Mouse (Mus musculus): Measurements from ENCODE around the gene Limd1. TPM values are rescaled to one million over a fixed set of nuclear protein-coding genes. Genes with fewer than 3 reads are reported as not detected.

Gene Limd1
- polyA plus RNA-seq, 1 experiment from 2014 or later: 48.3 TPM

DNA sequence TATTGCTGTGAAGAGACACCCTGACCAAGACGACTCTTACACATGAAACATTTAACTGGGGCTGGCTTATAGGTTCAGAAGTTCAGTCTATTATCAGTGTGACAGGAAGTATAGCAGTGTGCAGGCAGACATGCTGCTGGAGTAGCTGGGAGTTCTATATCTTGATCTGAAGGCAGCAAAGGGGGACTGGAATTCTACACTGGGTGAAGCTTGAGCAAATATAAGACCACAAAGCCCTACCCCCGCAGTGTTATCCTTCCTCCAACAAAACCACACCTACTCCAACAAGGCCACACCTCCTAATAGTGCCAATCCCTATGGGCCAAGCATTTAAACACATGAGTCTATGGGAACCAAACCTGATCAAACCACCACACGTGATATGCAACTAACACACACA is 26.7 kb upstream of the Limd1 start:
- no peaks in the 10 kb centered on the region for H3K27me3 ChIP-seq (ENCODE audit: control insufficient read depth, insufficient read depth, low read length)
- no peaks in the 10 kb centered on the region for H3K9me3 ChIP-seq (replicated peaks; ENCODE audit: control insufficient read depth, low read length)
- no peak overlapping the region for H3K4me3 ChIP-seq (ENCODE audit: low read depth, low read length)
- no peaks in the 10 kb centered on the region; the same call in 1 of the 2 replicates for H3K36me3 ChIP-seq (replicated peaks; ENCODE audit: control insufficient read depth, insufficient read depth, low read depth, low read length)
- no peak for DNase-seq (ENCODE audit: low spot score)
- H3K4me1 ChIP-seq (ENCODE audit: control insufficient read depth, insufficient read depth, low read length): no peaks in the 10 kb centered on the region
- 73% methylated on average over 3 of the region's 3 CpGs for WGBS
- no peak overlapping the region for H3K4me2 ChIP-seq (ENCODE audit: low read depth, low read length)
- no peak overlapping the region for H3K9ac ChIP-seq (replicated peaks; ENCODE audit: low read length)
- no peak overlapping the region for H3K27ac ChIP-seq (replicated peaks; ENCODE audit: low read depth, low read length)
- ATAC-seq (replicated peaks; ENCODE audit: insufficient number of reproducible peaks, low FRiP score, low TSS enrichment, low read depth): no peak

DNA sequence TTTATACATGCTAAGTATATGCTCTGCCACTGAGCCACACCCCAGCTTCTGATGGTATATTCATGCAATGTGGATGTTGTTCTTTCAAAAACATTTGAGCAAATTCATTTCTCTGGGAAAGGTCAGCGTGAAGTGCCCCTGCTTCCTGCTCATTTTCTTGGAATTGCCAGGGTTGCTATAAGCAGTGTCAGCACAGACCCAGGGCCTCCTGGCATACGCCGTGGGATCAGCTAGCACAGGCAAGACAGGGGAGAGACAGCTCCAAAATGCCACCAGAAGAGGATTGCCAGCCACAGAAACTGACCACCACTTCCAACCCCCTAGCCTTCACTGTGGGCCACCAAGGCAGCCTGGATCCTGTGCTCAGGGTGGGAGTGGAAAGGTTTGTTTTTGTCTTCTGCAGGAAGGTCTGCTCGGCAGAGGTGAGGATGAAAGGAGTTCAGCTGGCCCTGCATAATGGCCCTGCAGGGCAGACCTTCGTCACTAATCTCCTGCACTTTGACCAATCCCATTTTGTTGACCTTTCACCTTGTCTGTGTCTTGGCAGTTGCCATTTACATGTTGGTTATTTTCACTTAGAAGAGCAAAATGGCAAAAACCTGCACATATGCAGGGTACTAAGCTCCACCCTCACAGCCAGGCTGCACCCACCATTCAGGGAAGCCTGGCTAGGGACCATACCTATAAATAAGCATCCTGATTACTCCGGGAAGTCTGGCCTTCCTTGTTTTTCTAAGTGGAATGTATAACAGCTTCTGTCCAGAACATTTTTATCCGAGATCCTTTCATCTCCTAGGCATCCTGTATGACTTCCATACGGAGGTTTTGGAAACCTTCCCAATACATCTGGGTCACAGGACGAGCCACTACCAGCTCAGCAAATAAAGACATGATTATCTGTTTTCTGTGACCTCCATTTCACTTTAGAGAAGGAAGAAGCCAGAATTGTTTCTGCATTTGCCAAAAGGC is 21.6 kb upstream of the Limd1 start:
- DNase-seq (ENCODE audit: low spot score): no peak
- Histone ChIP-seq H3K9ac (replicated peaks; ENCODE audit: low read length) (no peak overlapping the region), H3K4me1 (ENCODE audit: control insufficient read depth, insufficient read depth, low read length) (no peaks in the 10 kb centered on the region), H3K4me3 (ENCODE audit: low read depth, low read length) (no peak overlapping the region), H3K36me3 (replicated peaks; ENCODE audit: control insufficient read depth, insufficient read depth, low read depth, low read length) (no peaks in the 10 kb centered on the region; the same call in 1 of the 2 replicates), H3K27ac (replicated peaks; ENCODE audit: low read depth, low read length) (no peak overlapping the region), H3K4me2 (ENCODE audit: low read depth, low read length) (no peak overlapping the region), H3K27me3 (ENCODE audit: control insufficient read depth, insufficient read depth, low read length) (no peaks in the 10 kb centered on the region; the same call in 1 of the 2 replicates), H3K9me3 (replicated peaks; ENCODE audit: control insufficient read depth, low read length) (no peaks in the 10 kb centered on the region)
- ATAC-seq (replicated peaks; ENCODE audit: insufficient number of reproducible peaks, low FRiP score, low TSS enrichment, low read depth): no peak
- 54% methylated on average over 9 of the region's 9 CpGs for WGBS

DNA sequence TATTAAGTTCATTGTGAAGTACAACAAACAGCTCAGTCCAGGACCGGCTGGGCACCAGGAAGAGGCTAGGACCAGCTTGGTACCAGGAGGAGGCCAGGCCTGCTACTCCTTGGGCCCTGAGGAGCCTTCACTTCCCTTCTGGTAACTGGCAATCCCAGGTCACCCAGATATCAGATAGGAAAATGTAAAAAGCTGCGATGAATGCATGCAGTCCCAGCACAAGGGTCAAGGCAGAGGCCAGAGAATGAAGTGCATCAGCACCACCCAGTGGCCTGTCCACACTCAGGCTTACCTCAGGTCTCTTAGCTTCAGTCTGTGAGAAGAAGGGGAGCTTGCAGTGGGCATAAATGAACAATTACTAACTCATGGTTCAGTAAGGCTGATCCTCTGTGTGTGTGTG is 20.9 kb upstream of the Limd1 start:
- no peaks in the 10 kb centered on the region for H3K4me1 ChIP-seq (ENCODE audit: control insufficient read depth, insufficient read depth, low read length)
- no peak overlapping the region for H3K4me2 ChIP-seq (ENCODE audit: low read depth, low read length)
- WGBS: 47% methylated on average over 2 of the region's 2 CpGs
- H3K9me3 ChIP-seq (replicated peaks; ENCODE audit: control insufficient read depth, low read length): no peaks in the 10 kb centered on the region
- no peaks in the 10 kb centered on the region; the same call in 1 of the 2 replicates for H3K36me3 ChIP-seq (replicated peaks; ENCODE audit: control insufficient read depth, insufficient read depth, low read depth, low read length)
- H3K27me3 ChIP-seq (ENCODE audit: control insufficient read depth, insufficient read depth, low read length): no peaks in the 10 kb centered on the region; the same call in 1 of the 2 replicates
- no peak overlapping the region for H3K4me3 ChIP-seq (ENCODE audit: low read depth, low read length)
- H3K9ac ChIP-seq (replicated peaks; ENCODE audit: low read length): no peak overlapping the region
- DNase-seq (ENCODE audit: low spot score) (no peak), ATAC-seq (replicated peaks; ENCODE audit: insufficient number of reproducible peaks, low FRiP score, low TSS enrichment, low read depth) (no peak)
- H3K27ac ChIP-seq (replicated peaks; ENCODE audit: low read depth, low read length): no peak overlapping the region

DNA sequence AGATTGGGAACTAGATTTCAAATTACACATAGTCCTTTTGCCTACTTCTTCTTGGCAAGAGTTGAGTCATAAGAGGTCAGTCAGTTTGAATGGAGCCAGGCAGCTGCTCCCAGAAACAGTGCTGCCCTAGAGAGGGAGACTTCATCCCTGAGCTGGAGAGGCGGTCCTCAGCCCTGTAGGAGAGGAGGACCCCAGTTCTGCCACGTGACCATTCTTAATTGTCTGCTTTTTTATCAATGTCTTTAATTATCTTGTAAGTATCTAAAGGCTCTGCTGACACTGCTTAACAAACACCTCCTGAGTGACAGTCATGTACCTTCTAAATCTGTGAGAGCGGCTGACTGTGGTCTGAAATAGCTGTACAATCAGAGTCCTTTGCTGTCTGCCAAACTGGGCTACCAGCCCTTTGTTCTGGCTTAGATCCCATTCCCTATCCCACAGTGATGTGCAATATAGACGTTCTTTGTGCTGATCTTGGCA is 11.3 kb upstream of the Limd1 start:
- Histone ChIP-seq H3K4me2 (ENCODE audit: low read depth, low read length) (no peak overlapping the region), H3K4me1 (ENCODE audit: control insufficient read depth, insufficient read depth, low read length) (no peaks in the 10 kb centered on the region), H3K27me3 (ENCODE audit: control insufficient read depth, insufficient read depth, low read length) (no peaks in the 10 kb centered on the region), H3K9me3 (replicated peaks; ENCODE audit: control insufficient read depth, low read length) (no peaks in the 10 kb centered on the region), H3K9ac (replicated peaks; ENCODE audit: low read length) (no peak overlapping the region), H3K4me3 (ENCODE audit: low read depth, low read length) (no peak overlapping the region), H3K27ac (replicated peaks; ENCODE audit: low read depth, low read length) (no peak overlapping the region), H3K36me3 (replicated peaks; ENCODE audit: control insufficient read depth, insufficient read depth, low read depth, low read length) (no peaks in the 10 kb centered on the region)
- WGBS: 74% methylated on average over 4 of the region's 4 CpGs
- ATAC-seq (replicated peaks; ENCODE audit: insufficient number of reproducible peaks, low FRiP score, low TSS enrichment, low read depth): no peak
- no peak for DNase-seq (ENCODE audit: low spot score)

DNA sequence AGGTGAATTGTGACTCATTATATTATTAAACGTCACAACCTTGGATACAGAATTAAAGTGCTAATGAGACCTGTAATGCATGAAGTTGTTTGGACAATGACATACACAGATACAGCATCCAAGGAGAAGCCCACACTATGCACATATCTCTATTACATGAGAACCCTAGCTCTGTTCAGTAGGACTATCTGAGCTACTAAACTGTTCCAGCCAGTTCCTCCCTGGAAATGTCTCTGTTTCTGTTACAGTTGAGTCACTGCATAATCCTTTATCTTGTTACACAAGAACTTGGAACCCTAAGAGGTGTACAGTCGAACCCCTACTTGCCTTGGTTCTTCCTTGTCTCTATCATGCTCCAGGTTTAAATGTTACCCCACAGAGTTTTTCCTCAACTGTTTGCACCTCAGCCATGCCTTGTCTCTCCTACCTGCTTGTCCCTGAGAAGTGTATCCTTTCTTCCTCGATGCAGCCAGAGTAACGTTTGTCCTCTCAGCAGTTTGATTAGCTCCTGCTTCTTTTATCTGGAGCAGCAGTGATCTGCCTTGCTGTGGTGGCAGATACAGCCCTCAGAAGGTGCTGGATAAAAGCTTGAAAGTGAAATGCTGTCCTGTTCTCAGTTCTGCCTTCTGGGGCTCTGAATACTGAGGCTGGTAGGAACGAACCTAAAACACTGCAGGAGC is 10.0 kb upstream of the Limd1 start:
- DNase-seq (ENCODE audit: low spot score) (no peak), ATAC-seq (replicated peaks; ENCODE audit: insufficient number of reproducible peaks, low FRiP score, low TSS enrichment, low read depth) (no peak)
- WGBS: 79% methylated on average over 5 of the region's 5 CpGs
- H3K4me2 ChIP-seq (ENCODE audit: low read depth, low read length): no peak overlapping the region
- no peak overlapping the region for H3K9ac ChIP-seq (replicated peaks; ENCODE audit: low read length)
- no peaks in the 10 kb centered on the region for H3K36me3 ChIP-seq (replicated peaks; ENCODE audit: control insufficient read depth, insufficient read depth, low read depth, low read length)
- no peaks in the 10 kb centered on the region for H3K9me3 ChIP-seq (replicated peaks; ENCODE audit: control insufficient read depth, low read length)
- H3K27me3 ChIP-seq (ENCODE audit: control insufficient read depth, insufficient read depth, low read length): no peaks in the 10 kb centered on the region
- H3K27ac ChIP-seq (replicated peaks; ENCODE audit: low read depth, low read length): no peak overlapping the region
- H3K4me1 ChIP-seq (ENCODE audit: control insufficient read depth, insufficient read depth, low read length): no peaks in the 10 kb centered on the region
- H3K4me3 ChIP-seq (ENCODE audit: low read depth, low read length): no peak overlapping the region

DNA sequence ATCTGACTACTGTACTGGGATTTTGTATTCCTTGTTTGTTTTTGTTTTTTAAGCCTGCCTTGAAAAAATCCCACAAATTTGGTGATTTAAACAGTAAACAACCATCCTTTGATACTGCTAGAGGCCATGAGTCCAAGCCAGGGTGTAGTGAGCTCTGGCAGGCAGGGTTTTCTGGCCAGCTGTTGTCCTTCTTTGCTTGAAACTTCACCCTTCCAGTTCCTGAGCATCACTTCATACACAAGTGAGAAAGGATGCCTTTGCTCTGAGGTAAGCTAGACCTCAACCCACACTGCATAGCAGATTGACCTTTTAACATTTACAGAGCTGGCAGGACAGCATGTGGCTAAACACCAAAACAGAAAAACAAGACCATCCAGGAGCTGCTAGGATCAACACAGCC is 9.4 kb upstream of the Limd1 start:
- Histone ChIP-seq H3K4me3 (ENCODE audit: low read depth, low read length) (no peak overlapping the region), H3K4me1 (ENCODE audit: control insufficient read depth, insufficient read depth, low read length) (no peaks in the 10 kb centered on the region), H3K27me3 (ENCODE audit: control insufficient read depth, insufficient read depth, low read length) (no peaks in the 10 kb centered on the region), H3K4me2 (ENCODE audit: low read depth, low read length) (no peak overlapping the region), H3K9me3 (replicated peaks; ENCODE audit: control insufficient read depth, low read length) (no peaks in the 10 kb centered on the region), H3K27ac (replicated peaks; ENCODE audit: low read depth, low read length) (no peak overlapping the region), H3K9ac (replicated peaks; ENCODE audit: low read length) (no peak overlapping the region), H3K36me3 (replicated peaks; ENCODE audit: control insufficient read depth, insufficient read depth, low read depth, low read length) (no peaks in the 10 kb centered on the region)
- no peak for ATAC-seq (replicated peaks; ENCODE audit: insufficient number of reproducible peaks, low FRiP score, low TSS enrichment, low read depth)
- DNase-seq (ENCODE audit: low spot score): no peak

DNA sequence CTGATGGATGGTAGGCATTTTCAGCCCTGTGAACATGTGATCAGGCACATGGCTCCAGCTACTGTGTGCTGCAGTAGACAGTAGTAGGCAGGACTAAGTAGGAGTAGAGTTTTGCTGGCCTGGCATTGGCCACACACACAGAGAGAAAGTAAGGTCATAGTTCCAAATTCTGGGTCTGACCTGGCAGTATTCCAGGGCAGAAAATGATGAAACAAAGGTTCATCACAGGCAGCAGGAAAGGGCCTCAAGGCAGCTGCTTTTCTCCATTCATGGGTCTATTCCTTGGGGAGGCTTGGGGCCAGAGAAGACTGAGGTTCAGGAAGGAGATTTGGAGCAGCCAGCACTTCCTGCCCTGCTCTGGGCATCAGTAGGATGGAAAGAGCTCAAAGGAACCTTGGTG is 5.1 kb upstream of the Limd1 start:
- no peaks in the 10 kb centered on the region for H3K4me1 ChIP-seq (ENCODE audit: control insufficient read depth, insufficient read depth, low read length)
- no peak overlapping the region for H3K4me3 ChIP-seq (ENCODE audit: low read depth, low read length)
- H3K9me3 ChIP-seq (replicated peaks; ENCODE audit: control insufficient read depth, low read length): no peaks in the 10 kb centered on the region
- no peaks in the 10 kb centered on the region for H3K27me3 ChIP-seq (ENCODE audit: control insufficient read depth, insufficient read depth, low read length)
- H3K9ac ChIP-seq (replicated peaks; ENCODE audit: low read length): no peak overlapping the region
- H3K27ac ChIP-seq (replicated peaks; ENCODE audit: low read depth, low read length): no peak overlapping the region
- no peak overlapping the region for H3K4me2 ChIP-seq (ENCODE audit: low read depth, low read length)
- H3K36me3 ChIP-seq (replicated peaks; ENCODE audit: control insufficient read depth, insufficient read depth, low read depth, low read length): no peaks in the 10 kb centered on the region
- DNase-seq (ENCODE audit: low spot score) (no peak), ATAC-seq (replicated peaks; ENCODE audit: insufficient number of reproducible peaks, low FRiP score, low TSS enrichment, low read depth) (no peak)

DNA sequence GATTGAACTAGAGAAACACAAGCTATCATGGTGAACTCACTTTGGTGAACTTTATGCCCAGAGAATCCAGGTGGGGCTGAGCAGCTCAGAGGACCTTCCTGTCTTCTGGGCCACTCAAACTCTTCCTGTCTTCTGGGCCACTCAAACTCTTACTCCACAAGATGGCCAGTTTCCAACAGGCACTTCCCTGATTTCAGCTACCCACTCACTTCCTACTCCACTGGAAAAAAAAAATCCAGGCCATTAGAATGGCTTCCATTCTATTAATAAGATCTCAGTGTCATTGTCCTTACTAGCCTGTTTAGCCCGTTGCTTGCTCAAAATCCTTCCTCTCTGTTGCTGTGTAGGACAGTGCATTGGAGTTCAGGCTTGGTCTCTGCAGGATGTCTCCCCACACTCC is 2.9 kb upstream of the Limd1 start:
- Histone ChIP-seq H3K9ac (replicated peaks; ENCODE audit: low read length) (no peak overlapping the region), H3K27ac (replicated peaks; ENCODE audit: low read depth, low read length) (no peak overlapping the region), H3K4me1 (ENCODE audit: control insufficient read depth, insufficient read depth, low read length) (peaks cover 5% of the 10 kb centered on the region), H3K36me3 (replicated peaks; ENCODE audit: control insufficient read depth, insufficient read depth, low read depth, low read length) (no peaks in the 10 kb centered on the region; the same call in 1 of the 2 replicates), H3K9me3 (replicated peaks; ENCODE audit: control insufficient read depth, low read length) (no peaks in the 10 kb centered on the region), H3K27me3 (ENCODE audit: control insufficient read depth, insufficient read depth, low read length) (no peaks in the 10 kb centered on the region), H3K4me3 (ENCODE audit: low read depth, low read length) (no peak overlapping the region), H3K4me2 (ENCODE audit: low read depth, low read length) (no peak overlapping the region)
- 77% methylated on average over 1 of the region's 1 CpGs for WGBS
- DNase-seq (ENCODE audit: low spot score) (no peak), ATAC-seq (replicated peaks; ENCODE audit: insufficient number of reproducible peaks, low FRiP score, low TSS enrichment, low read depth) (no peak)

All from embryonic facial prominence, embryonic 11.5 days (tissue).